Mouse (Mus musculus) embryonic fibroblast, embryonic 13.5 days (primary cell): ENCODE measurements around the gene Ppp1r16b.

Experiments used
- CTCF ChIP-seq: IDR thresholded peaks from 2 replicates; pipeline ENCODE4 v1.5.1; 2011; ENCODE audit warnings: mild to moderate bottlenecking, control low read depth, low read length, moderate library complexity, borderline replicate concordance; ENCODE audit not compliant: insufficient read depth
- POLR2A ChIP-seq: IDR thresholded peaks from 2 replicates; pipeline ENCODE4 v1.6.1; 2011; ENCODE audit warnings: low read depth, mild to moderate bottlenecking, control low read depth, low read length, moderate library complexity

DNA sequence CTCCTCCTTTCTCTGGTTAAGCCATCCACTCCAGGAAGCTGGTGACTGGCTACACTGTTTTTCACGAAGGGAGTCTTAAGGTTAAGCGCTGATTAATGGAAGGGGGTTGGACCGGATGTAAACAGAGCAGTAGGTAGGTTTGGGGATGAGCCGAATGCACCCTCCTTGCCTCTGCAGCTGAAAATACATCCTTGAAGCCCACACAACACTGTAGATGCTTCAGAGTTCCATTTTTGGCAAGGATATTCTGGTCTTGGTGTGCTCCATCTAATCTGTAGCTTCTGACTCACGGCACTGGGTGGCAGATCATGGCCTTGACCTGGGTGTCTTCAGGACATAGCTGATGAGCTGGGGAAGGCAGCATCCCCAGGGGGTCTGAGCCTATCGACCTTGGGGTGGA is 49.6 kb downstream of the Ppp1r16b start:
- TF ChIP-seq POLR2A (no peak), CTCF (no peak)
